Mouse (Mus musculus) hindbrain, embryonic 16.5 days (tissue): ENCODE measurements around the gene Exoc3l4. TPM values are rescaled to one million over a fixed set of nuclear protein-coding genes. Genes with fewer than 3 reads are reported as not detected.

ENCODE experiments used
- ATAC-seq: fragments of 200-750 bp; cut with Nextera tagmentation; 2 replicates; pipeline ENCODE4 v1.8.0; 2017; ENCODE audit warnings: moderate TSS enrichment, moderate library complexity
- H3K27ac ChIP-seq: fragments of 300-500 bp; sonication (generic); 2 replicates; pipeline ENCODE4 v1.5.1; 2014; ENCODE audit warnings: low read depth, mild to moderate bottlenecking, control low read depth, low read length, moderate library complexity
- H3K27me3 ChIP-seq: fragments of 300-500 bp; sonication (generic); replicated peaks from 2 replicates; pipeline ENCODE4 v1.6.1; 2014; ENCODE audit warnings: low read length; ENCODE audit not compliant: control insufficient read depth, insufficient read depth
- H3K36me3 ChIP-seq: fragments of 300-500 bp; sonication (generic); 2 replicates; pipeline ENCODE4 v1.6.1; 2014; ENCODE audit warnings: mild to moderate bottlenecking, low read length, moderate library complexity, mixed read lengths; ENCODE audit not compliant: control insufficient read depth, insufficient read depth
- H3K4me1 ChIP-seq: fragments of 300-500 bp; sonication (generic); 2 replicates; pipeline ENCODE4 v1.6.1; 2014; ENCODE audit warnings: low read depth, low read length; ENCODE audit not compliant: control insufficient read depth, insufficient read depth
- H3K4me2 ChIP-seq: fragments of 300-500 bp; sonication (generic); 2 replicates; pipeline ENCODE4 v1.6.1; 2014; ENCODE audit warnings: mild to moderate bottlenecking, low read length, control low read depth, moderate library complexity
- H3K4me3 ChIP-seq: fragments of 300-500 bp; sonication (generic); 2 replicates; pipeline ENCODE4 v1.5.1; 2014; ENCODE audit warnings: mild to moderate bottlenecking, low read length, control low read depth, moderate library complexity
- H3K9ac ChIP-seq: fragments of 300-500 bp; sonication (generic); 2 replicates; pipeline ENCODE4 v1.6.1; 2014; ENCODE audit warnings: low read depth, mild to moderate bottlenecking, control low read depth, low read length, moderate library complexity
- H3K9me3 ChIP-seq: fragments of 300-500 bp; sonication (generic); 2 replicates; pipeline ENCODE4 v1.6.1; 2014; ENCODE audit warnings: mild to moderate bottlenecking, low read length, moderate library complexity; ENCODE audit not compliant: control insufficient read depth
- WGBS: fragments of 180-500 bp; shearing (Covaris S2); extraction: QIAGEN DNeasy Blood & Tissue Kit; methylation state at CpG from one replicate; pipeline ENCODE4 v1.1.7; 2014; 5-methylcytosine and 5-hydroxymethylcytosine counted together
- polyA plus RNA-seq: library from polyadenylated mRNA; unstranded; fragments of >200 nt; fragmentation: Nextera tagmentation; extraction: Ambion mirVana; gene quantifications from 2 replicates; pipeline ENCODE4 v1.2.1, GENCODE M21; 2015

Gene Exoc3l4
- polyA plus RNA-seq, 1 experiment from 2014 or later, result 2.7 TPM

DNA sequence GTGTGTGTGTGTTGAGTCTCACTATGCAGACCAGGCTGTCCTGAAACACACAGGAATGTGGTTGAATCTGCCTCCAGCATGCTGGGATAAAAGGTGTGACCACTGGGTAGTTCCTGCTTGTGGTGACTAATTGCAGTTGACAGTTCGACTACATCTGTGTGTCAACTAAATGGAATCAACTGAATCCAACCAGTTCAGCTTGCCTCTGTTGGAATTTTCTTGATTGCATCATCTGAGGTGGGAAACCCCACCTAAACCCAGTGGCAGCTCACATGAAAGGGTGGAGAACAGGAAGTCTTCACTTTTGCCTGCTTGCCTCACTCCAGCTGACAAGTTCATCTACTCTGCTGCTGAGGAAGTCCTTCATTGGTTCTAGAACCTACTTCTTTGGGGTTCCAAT is 54.3 kb downstream of the Exoc3l4 start:
- Histone ChIP-seq H3K36me3 (no peaks in the 10 kb centered on the region), H3K27me3 (no peaks in the 10 kb centered on the region), H3K4me3 (no peak overlapping the region), H3K4me2 (no peak overlapping the region), H3K4me1 (peaks cover 4% of the 10 kb centered on the region; the same call in 1 of the 2 replicates), H3K9me3 (no peaks in the 10 kb centered on the region), H3K9ac (no peak overlapping the region), H3K27ac (no peak overlapping the region)
- ATAC-seq, result no peak
- WGBS, result 76% methylated on average over 1 of the region's 1 CpGs

GRCm38 (mm10) chr12:111471721-111472120 is 54.9 kb downstream of the Exoc3l4 start:
- no peak overlapping the region for H3K27ac ChIP-seq
- no peaks in the 10 kb centered on the region for H3K36me3 ChIP-seq
- no peak overlapping the region for H3K4me3 ChIP-seq
- H3K4me2 ChIP-seq, result no peak overlapping the region
- ATAC-seq, result no peak
- no peak overlapping the region for H3K9ac ChIP-seq
- WGBS, result 83% methylated on average over 3 of the region's 3 CpGs
- H3K27me3 ChIP-seq, result no peaks in the 10 kb centered on the region
- no peaks in the 10 kb centered on the region for H3K9me3 ChIP-seq
- H3K4me1 ChIP-seq, result peaks cover 4% of the 10 kb centered on the region; the same call in 1 of the 2 replicates

DNA sequence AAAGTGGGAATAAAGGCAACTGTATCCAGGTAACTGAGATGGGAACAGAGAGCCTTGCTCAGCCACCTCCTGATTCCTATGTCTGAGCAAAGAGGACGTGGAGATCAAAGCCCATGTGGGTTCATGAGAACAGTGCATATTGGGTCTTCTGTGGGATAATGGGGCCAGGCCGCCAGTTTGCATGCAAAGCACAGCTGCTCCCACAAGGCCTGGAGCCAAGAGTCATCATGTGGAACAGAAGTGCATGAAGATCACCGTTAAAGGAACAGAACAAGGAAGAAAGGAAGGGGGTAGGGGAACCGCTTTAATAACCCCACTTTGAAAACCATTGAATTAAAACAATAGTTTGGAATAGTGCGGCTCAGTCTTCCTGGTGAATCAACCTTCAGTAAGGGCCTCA is 56.1 kb downstream of the Exoc3l4 start:
- ATAC-seq, result no peak
- no peaks in the 10 kb centered on the region for H3K36me3 ChIP-seq
- H3K4me2 ChIP-seq, result no peak overlapping the region
- no peaks in the 10 kb centered on the region for H3K9me3 ChIP-seq
- H3K4me3 ChIP-seq, result no peak overlapping the region
- H3K9ac ChIP-seq, result no peak overlapping the region
- peaks cover 4% of the 10 kb centered on the region; the same call in 1 of the 2 replicates for H3K4me1 ChIP-seq
- H3K27me3 ChIP-seq, result no peaks in the 10 kb centered on the region
- 37% methylated on average over 5 of the region's 5 CpGs for WGBS
- no peak overlapping the region for H3K27ac ChIP-seq

- H3K4me3 ChIP-seq, result no peak overlapping the region
- WGBS, result 97% methylated on average over 3 of the region's 3 CpGs
Measured at GRCm38 (mm10) chr12:111474384-111474783, 57.6 kb downstream of the Exoc3l4 start.

GRCm38 (mm10) chr12:111474893-111475643 is 58.3 kb downstream of the Exoc3l4 start:
- no peak overlapping the region for H3K4me2 ChIP-seq
- no peaks in the 10 kb centered on the region for H3K27me3 ChIP-seq
- no peaks in the 10 kb centered on the region for H3K36me3 ChIP-seq
- no peak overlapping the region for H3K4me3 ChIP-seq
- WGBS, result 59% methylated on average over 8 of the region's 8 CpGs
- ATAC-seq, result peak; percentile 64
- H3K9ac ChIP-seq, result no peak overlapping the region
- H3K4me1 ChIP-seq, result peaks cover 4% of the 10 kb centered on the region; the same call in 1 of the 2 replicates
- peak overlapping the region; percentile 5; the same call in 1 of the 2 replicates for H3K27ac ChIP-seq
- H3K9me3 ChIP-seq, result no peaks in the 10 kb centered on the region

More at GRCm38 (mm10) chr12:111474384-111474783, 57.6 kb downstream of the Exoc3l4 start:
- Histone ChIP-seq H3K36me3 (no peaks in the 10 kb centered on the region), H3K4me1 (peaks cover 4% of the 10 kb centered on the region; the same call in 1 of the 2 replicates), H3K9ac (no peak overlapping the region), H3K9me3 (no peaks in the 10 kb centered on the region), H3K27ac (peak overlapping the region; percentile 5; the same call in 1 of the 2 replicates), H3K27me3 (no peaks in the 10 kb centered on the region), H3K4me2 (no peak overlapping the region)
- ATAC-seq, result 0 out of 2 replicates have a peak, but pooled peaks have one; percentile 24

DNA sequence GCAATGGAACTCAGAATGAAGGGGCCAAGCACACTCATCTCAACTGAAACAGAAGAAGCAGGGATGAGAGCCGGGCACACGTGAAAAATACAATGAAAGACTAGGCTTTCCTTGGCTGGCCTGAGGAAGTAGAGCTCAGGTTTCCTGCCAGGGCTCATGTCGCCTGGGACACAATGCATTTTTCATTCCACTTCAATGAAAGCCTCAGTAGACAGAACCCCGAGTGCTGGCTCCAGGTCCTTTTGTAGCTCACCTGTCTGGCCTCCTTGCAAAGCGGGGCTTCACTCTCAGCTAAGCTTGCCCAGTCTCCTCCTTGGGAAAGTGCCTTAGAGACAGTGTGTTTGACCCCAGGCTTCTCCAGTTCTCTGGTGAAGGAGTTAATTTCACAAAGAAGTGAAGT is 62.1 kb downstream of the Exoc3l4 start:
- WGBS, result 63% methylated on average over 5 of the region's 5 CpGs
- Histone ChIP-seq H3K27ac (no peak overlapping the region), H3K27me3 (peaks cover 8% of the 10 kb centered on the region), H3K4me3 (no peak overlapping the region), H3K36me3 (no peaks in the 10 kb centered on the region), H3K9me3 (no peaks in the 10 kb centered on the region), H3K9ac (no peak overlapping the region), H3K4me2 (no peak overlapping the region), H3K4me1 (peaks cover 4% of the 10 kb centered on the region; the same call in 1 of the 2 replicates)
- ATAC-seq, result no peak

DNA sequence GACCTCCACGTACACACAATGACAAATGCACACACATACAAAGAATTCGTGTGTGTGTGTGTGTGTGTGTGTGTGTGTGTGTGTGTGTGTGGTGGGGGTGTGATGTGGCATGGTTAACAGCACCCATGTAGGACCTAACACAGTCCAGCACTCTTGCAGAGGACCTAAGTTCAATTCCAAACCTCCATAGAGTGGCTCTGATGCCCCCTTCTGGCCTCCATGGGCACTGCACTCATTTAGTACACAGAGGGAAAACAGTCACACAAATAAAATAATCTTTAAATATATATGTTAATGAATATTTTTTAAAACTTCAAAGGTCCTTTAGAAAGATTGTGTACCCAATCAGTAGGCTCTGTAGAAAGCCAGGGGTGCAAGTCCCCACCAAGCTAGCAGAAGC is 63.1 kb downstream of the Exoc3l4 start:
- Histone ChIP-seq H3K9ac (no peak overlapping the region), H3K27ac (no peak overlapping the region), H3K4me1 (peaks cover under 1% of the 10 kb centered on the region; the same call in 1 of the 2 replicates), H3K9me3 (no peaks in the 10 kb centered on the region), H3K27me3 (peaks cover 15% of the 10 kb centered on the region), H3K36me3 (no peaks in the 10 kb centered on the region), H3K4me2 (no peak overlapping the region), H3K4me3 (no peak overlapping the region)
- no peak for ATAC-seq
- WGBS, result 74% methylated on average over 2 of the region's 2 CpGs

Other genes with a start within 250 kb of the Exoc3l4 start
- gene 4930595D18Rik, start 232.5 kb upstream of the Exoc3l4 start, polyA plus RNA-seq, result 0.19 TPM in 1 of 2 replicates, not detected in the other
- gene Amn, start 145.9 kb upstream of the Exoc3l4 start, polyA plus RNA-seq, result 39.0 and 59.0 TPM in 2 replicates
- gene Cdc42bpb, start 39.3 kb upstream of the Exoc3l4 start, polyA plus RNA-seq, result 35.3 and 40.4 TPM in 2 replicates
- 2.5 and 3.3 TPM in 2 replicates for gene Lbhd2, start 10.2 kb upstream of the Exoc3l4 start, polyA plus RNA-seq
- 0.79 and 1.2 TPM in 2 replicates for gene Tnfaip2, start 25.5 kb downstream of the Exoc3l4 start, polyA plus RNA-seq
- 2.6 and 5.0 TPM in 2 replicates for gene Gm266, start 68.8 kb downstream of the Exoc3l4 start, polyA plus RNA-seq
- gene Eif5, start 121.0 kb downstream of the Exoc3l4 start, polyA plus RNA-seq, result 482 and 486 TPM in 2 replicates
- gene Mark3, start 157.5 kb downstream of the Exoc3l4 start, polyA plus RNA-seq, result 26.4 and 38.3 TPM in 2 replicates